Mouse (Mus musculus) forebrain, embryonic 14.5 days (tissue): ENCODE data around the gene Olfr1269. TPM values are rescaled to one million over a fixed set of nuclear protein-coding genes. Genes with fewer than 3 reads are reported as not detected.

Experiments used
- ATAC-seq: fragments of 200-750 bp; cut with Nextera tagmentation; 2 replicates; pipeline ENCODE4 v1.8.0; 2017; ENCODE audit warnings: mild to moderate bottlenecking, moderate library complexity
- DNase-seq: peaks from one replicate; pipeline ENCODE4 v3.0.0-alpha.2; 2015; ENCODE audit warnings: low spot score
- H3K27ac ChIP-seq: fragments of 300-500 bp; sonication (generic); 2 replicates; pipeline ENCODE4 v1.5.1; 2014; ENCODE audit warnings: low read depth, mild to moderate bottlenecking, control low read depth, low read length, moderate library complexity
- H3K27me3 ChIP-seq: fragments of 300-500 bp; sonication (generic); replicated peaks from 2 replicates; pipeline ENCODE4 v1.6.1; 2014; ENCODE audit warnings: low read length, control low read depth, mixed read lengths; ENCODE audit not compliant: control insufficient read depth, insufficient read depth
- H3K36me3 ChIP-seq: fragments of 300-500 bp; sonication (generic); 2 replicates; pipeline ENCODE4 v1.6.1; 2014; ENCODE audit warnings: low read length, control low read depth; ENCODE audit not compliant: control insufficient read depth, insufficient read depth
- H3K4me1 ChIP-seq: fragments of 300-500 bp; sonication (generic); 2 replicates; pipeline ENCODE4 v1.6.1; 2014; ENCODE audit warnings: antibody characterized with exemption, low read length, control low read depth; ENCODE audit not compliant: control insufficient read depth, insufficient read depth
- H3K4me2 ChIP-seq: fragments of 300-500 bp; sonication (generic); 2 replicates; pipeline ENCODE4 v1.6.1; 2014; ENCODE audit warnings: mild to moderate bottlenecking, control low read depth, low read length
- H3K4me3 ChIP-seq: fragments of 300-500 bp; sonication (generic); 2 replicates; pipeline ENCODE4 v1.5.1; 2014; ENCODE audit warnings: low read depth, low read length, control low read depth
- H3K9ac ChIP-seq: fragments of 300-500 bp; sonication (generic); 2 replicates; pipeline ENCODE4 v1.6.1; 2014; ENCODE audit warnings: mild to moderate bottlenecking, low read length, control low read depth, moderate library complexity
- H3K9me3 ChIP-seq: fragments of 300-500 bp; sonication (generic); replicated peaks from 2 replicates; pipeline ENCODE4 v1.6.1; 2016; ENCODE audit warnings: low read length, control low read depth, mixed read lengths; ENCODE audit not compliant: control insufficient read depth
- WGBS: fragments of 180-500 bp; shearing (Covaris S2); extraction: QIAGEN DNeasy Blood & Tissue Kit; methylation state at CpG from one replicate; pipeline ENCODE4 v1.1.7; 2014; 5-methylcytosine and 5-hydroxymethylcytosine counted together
- polyA plus RNA-seq: library from polyadenylated mRNA; unstranded; fragments of >200 nt; fragmentation: Nextera tagmentation; extraction: Ambion mirVana; gene quantifications from 2 replicates; pipeline ENCODE4 v1.2.1, GENCODE M21; 2014

Gene Olfr1269
- polyA plus RNA-seq: not detected in 2 replicates

DNA sequence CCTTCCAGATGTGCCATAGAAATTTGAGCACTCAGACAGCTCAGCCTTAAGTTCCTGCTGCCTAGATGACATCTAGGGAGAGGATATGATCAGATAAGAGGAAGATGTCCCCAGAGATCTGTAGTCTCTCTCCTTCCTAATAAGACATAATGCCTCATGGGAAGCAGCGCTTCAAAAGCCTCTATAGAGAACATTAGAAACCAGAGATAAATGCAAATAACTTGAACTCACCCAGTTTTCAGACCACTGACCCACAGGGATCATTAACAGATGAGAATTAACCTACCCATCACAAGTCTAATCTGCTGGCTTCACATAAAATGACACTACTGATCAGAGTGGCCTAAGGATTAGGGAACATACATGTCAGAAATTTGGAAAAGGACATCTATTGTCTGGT lies at the start of gene Olfr1269:
Gene Olfr1269, minus strand, starts transcription at position 101 of the 400 bp plus-strand sequence.
- Histone ChIP-seq H3K27me3 (no peaks in the 10 kb centered on the region), H3K9me3 (no peaks in the 10 kb centered on the region), H3K9ac (no peak within 1 kb of the TSS), H3K4me2 (no peak within 1 kb of the TSS), H3K4me3 (no peak within 1 kb of the TSS), H3K36me3 (no peaks in the 10 kb centered on the region), H3K27ac (no peak within 1 kb of the TSS), H3K4me1 (no peaks in the 10 kb centered on the region)
- ATAC-seq (no peak), DNase-seq (no peak)
- WGBS: 88% methylated on average over 1 of the region's 1 CpGs

DNA sequence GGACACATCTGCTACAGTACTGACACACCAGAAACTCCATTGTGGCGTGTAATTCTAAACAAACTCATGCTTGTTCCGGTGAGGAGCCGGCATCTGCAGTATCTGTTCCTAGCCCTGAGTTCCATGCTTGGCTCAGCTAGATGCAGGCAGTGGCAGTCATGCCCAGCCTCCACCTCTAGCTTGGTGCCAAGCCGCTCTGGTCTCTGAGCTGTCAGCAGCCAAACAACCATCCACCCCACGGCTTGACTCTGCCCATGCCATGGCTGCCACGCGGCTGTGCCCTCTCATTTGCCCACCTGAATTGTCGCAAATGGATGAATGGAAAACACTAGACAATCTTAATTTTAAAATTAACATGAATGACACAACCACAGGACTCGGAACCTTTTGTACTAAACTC lies 32.7 kb upstream of the Olfr1269 start:
- Histone ChIP-seq H3K4me2 (no peak overlapping the region), H3K27me3 (no peaks in the 10 kb centered on the region), H3K4me3 (no peak overlapping the region), H3K4me1 (no peaks in the 10 kb centered on the region), H3K36me3 (no peaks in the 10 kb centered on the region), H3K9ac (no peak overlapping the region), H3K27ac (no peak overlapping the region), H3K9me3 (no peaks in the 10 kb centered on the region)
- DNase-seq (no peak), ATAC-seq (no peak)
- 94% methylated on average over 9 of the region's 9 CpGs for WGBS

DNA sequence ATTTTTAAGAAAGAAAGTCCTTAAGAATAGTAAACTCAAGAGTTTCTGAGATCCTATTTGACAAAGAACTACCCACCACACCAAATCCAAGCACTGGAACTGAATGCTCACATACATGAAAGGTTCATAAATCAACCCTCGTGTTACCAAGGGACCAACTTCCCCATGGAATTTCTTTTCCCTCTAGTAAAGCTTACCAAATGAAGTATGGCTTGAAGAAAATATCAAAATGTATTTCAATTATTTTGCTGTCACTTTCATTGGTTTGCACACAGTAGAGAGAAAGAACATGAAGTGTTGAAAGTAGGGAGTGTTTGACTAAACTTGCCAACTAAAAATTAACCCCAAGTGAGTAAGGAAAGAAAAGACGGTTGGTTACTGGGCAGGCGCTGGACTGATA lies 31.8 kb upstream of the Olfr1269 start, which contains the start of gene Olfr1270:
Gene Olfr1270, minus strand, starts transcription at position 101 of the 400 bp plus-strand sequence.
- Histone ChIP-seq H3K36me3 (no peaks in the 10 kb centered on the region), H3K27ac (no peak within 1 kb of the TSS), H3K27me3 (no peaks in the 10 kb centered on the region), H3K9me3 (no peaks in the 10 kb centered on the region), H3K9ac (no peak within 1 kb of the TSS), H3K4me3 (no peak within 1 kb of the TSS), H3K4me2 (no peak within 1 kb of the TSS), H3K4me1 (no peaks in the 10 kb centered on the region)
- WGBS: 91% methylated on average over 3 of the region's 3 CpGs
- DNase-seq (no peak), ATAC-seq (no peak)

DNA sequence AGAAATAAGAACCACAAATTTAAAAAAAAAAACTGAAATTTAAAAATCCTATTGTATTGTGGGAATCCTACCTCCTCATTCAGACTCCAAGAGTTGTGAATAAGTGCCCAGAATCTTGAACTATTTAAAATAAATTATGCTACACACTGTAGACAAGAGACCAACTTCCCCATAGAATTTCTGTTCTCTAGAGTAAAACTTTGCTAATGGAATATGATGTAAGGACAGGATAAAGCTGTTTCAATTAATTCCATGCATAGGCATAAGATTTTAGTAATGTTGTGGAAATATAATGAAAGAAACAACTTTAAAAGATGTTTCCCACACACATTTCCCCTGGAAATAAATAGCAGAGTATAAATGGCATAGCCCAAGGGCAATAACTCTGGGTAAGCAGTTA lies 21.0 kb upstream of the Olfr1269 start, which contains the start of gene Olfr32:
Gene Olfr32, minus strand, starts transcription at position 101 of the 400 bp plus-strand sequence.
- no peak for ATAC-seq
- no peak for DNase-seq
- no peak within 1 kb of the TSS for H3K4me2 ChIP-seq
- H3K27ac ChIP-seq: no peak within 1 kb of the TSS
- no peaks in the 10 kb centered on the region for H3K27me3 ChIP-seq
- no peaks in the 10 kb centered on the region for H3K36me3 ChIP-seq
- no peak within 1 kb of the TSS for H3K9ac ChIP-seq
- H3K9me3 ChIP-seq: no peaks in the 10 kb centered on the region
- H3K4me1 ChIP-seq: no peaks in the 10 kb centered on the region
- H3K4me3 ChIP-seq: no peak within 1 kb of the TSS

DNA sequence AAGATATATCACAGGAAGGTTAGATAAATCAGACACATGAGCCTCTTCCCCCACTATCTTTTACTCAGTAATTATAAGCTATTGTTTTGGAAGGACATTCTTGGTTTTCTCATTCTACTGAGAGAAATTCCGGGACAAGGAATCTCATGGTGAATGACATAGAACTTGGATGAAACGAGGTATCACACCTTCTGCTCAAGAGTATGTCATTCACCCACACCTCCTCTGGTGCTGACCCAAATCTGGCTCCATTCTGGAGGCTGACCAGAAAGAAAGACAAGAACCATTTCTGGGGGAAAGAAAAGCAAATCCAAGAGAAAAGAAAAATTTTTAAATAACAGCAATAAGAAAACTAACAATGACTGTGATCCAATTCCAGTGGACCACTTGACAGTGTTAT lies 51.1 kb downstream of the Olfr1269 start:
- Histone ChIP-seq H3K9ac (no peak overlapping the region), H3K27ac (no peak overlapping the region), H3K9me3 (no peaks in the 10 kb centered on the region), H3K27me3 (no peaks in the 10 kb centered on the region), H3K4me3 (no peak overlapping the region), H3K4me2 (no peak overlapping the region), H3K36me3 (no peaks in the 10 kb centered on the region), H3K4me1 (no peaks in the 10 kb centered on the region)
- ATAC-seq (no peak), DNase-seq (no peak)
- 84% methylated on average over 2 of the region's 2 CpGs for WGBS

Other genes with a start within 250 kb of the Olfr1269 start
- not detected in 2 replicates for gene Olfr1257, start 243.0 kb downstream of the Olfr1269 start, polyA plus RNA-seq
- not detected in 2 replicates for gene Olfr1258, start 194.1 kb downstream of the Olfr1269 start, polyA plus RNA-seq
- gene Olfr1259, start 172.7 kb downstream of the Olfr1269 start, polyA plus RNA-seq: not detected in 2 replicates
- not detected in 2 replicates for gene Olfr1260, start 147.1 kb downstream of the Olfr1269 start, polyA plus RNA-seq
- not detected in 2 replicates for gene Olfr1261, start 130.2 kb downstream of the Olfr1269 start, polyA plus RNA-seq
- not detected in 2 replicates for gene Olfr1262, start 121.3 kb downstream of the Olfr1269 start, polyA plus RNA-seq
- gene Olfr1263, start 109.3 kb downstream of the Olfr1269 start, polyA plus RNA-seq: not detected in 2 replicates
- gene Olfr1264, start 95.8 kb downstream of the Olfr1269 start, polyA plus RNA-seq: not detected in 2 replicates
- gene Olfr1265, start 86.1 kb downstream of the Olfr1269 start, polyA plus RNA-seq: not detected in 2 replicates
- not detected in 2 replicates for gene Olfr140, start 57.8 kb downstream of the Olfr1269 start, polyA plus RNA-seq
- not detected in 2 replicates for gene Olfr32, start 20.9 kb upstream of the Olfr1269 start, polyA plus RNA-seq
- not detected in 2 replicates for gene Olfr1270, start 31.7 kb upstream of the Olfr1269 start, polyA plus RNA-seq
- not detected in 2 replicates for gene Olfr1506, start 103.1 kb upstream of the Olfr1269 start, polyA plus RNA-seq
- not detected in 2 replicates for gene Olfr142, start 136.2 kb upstream of the Olfr1269 start, polyA plus RNA-seq
- gene Olfr1271, start 149.6 kb upstream of the Olfr1269 start, polyA plus RNA-seq: not detected in 2 replicates
- not detected in 2 replicates for gene Olfr1272, start 171.4 kb upstream of the Olfr1269 start, polyA plus RNA-seq
- gene Gm13769, start 200.8 kb upstream of the Olfr1269 start, polyA plus RNA-seq: not detected in 2 replicates